Mouse (Mus musculus) liver, embryonic 16.5 days (tissue): ENCODE measurements around the gene Dek. TPM values are rescaled to one million over a fixed set of nuclear protein-coding genes. Genes with fewer than 3 reads are reported as not detected.
A peak's percentile ranks its signal among the peaks of the same experiment; 100 is the strongest.

Experiments
- ATAC-seq: fragments of 200-750 bp; cut with Nextera tagmentation; 2 replicates; pipeline ENCODE4 v1.8.0; 2017; ENCODE audit warnings: low read depth, mild to moderate bottlenecking, moderate number of reproducible peaks, moderate library complexity
- H3K27ac ChIP-seq: fragments of 300-500 bp; sonication (generic); 2 replicates; pipeline ENCODE4 v1.5.1; 2014; ENCODE audit warnings: mild to moderate bottlenecking, low read length
- H3K27me3 ChIP-seq: fragments of 300-500 bp; sonication (generic); 2 replicates; pipeline ENCODE4 v1.6.1; 2014; ENCODE audit warnings: low read depth, low read length, mixed read lengths; ENCODE audit not compliant: control insufficient read depth, insufficient read depth
- H3K36me3 ChIP-seq: fragments of 300-500 bp; sonication (generic); 2 replicates; pipeline ENCODE4 v1.6.1; 2014; ENCODE audit warnings: mild to moderate bottlenecking; ENCODE audit not compliant: control insufficient read depth, insufficient read depth
- H3K4me1 ChIP-seq: fragments of 300-500 bp; sonication (generic); 2 replicates; pipeline ENCODE4 v1.6.1; 2014; ENCODE audit warnings: low read depth, low read length, mixed read lengths; ENCODE audit not compliant: control insufficient read depth
- H3K4me2 ChIP-seq: fragments of 300-500 bp; sonication (generic); 2 replicates; pipeline ENCODE4 v1.6.1; 2014; ENCODE audit warnings: low read depth, low read length, mixed read lengths
- H3K4me3 ChIP-seq: fragments of 300-500 bp; sonication (generic); 2 replicates; pipeline ENCODE4 v1.5.1; 2014; ENCODE audit warnings: low read depth, mild to moderate bottlenecking, low read length
- H3K9ac ChIP-seq: fragments of 300-500 bp; sonication (generic); 2 replicates; pipeline ENCODE4 v1.6.1; 2014; ENCODE audit warnings: low read depth, low read length
- H3K9me3 ChIP-seq: fragments of 300-500 bp; sonication (generic); replicated peaks from 2 replicates; pipeline ENCODE4 v1.6.1; 2016; ENCODE audit warnings: low read length; ENCODE audit not compliant: control insufficient read depth
- WGBS: fragments of 180-500 bp; shearing (Covaris S2); extraction: QIAGEN DNeasy Blood & Tissue Kit; methylation state at CpG from one replicate; pipeline ENCODE4 v1.1.7; 2014; ENCODE audit not compliant: insufficient replicate concordance; 5-methylcytosine and 5-hydroxymethylcytosine counted together
- polyA plus RNA-seq: library from polyadenylated mRNA; unstranded; fragments of >200 nt; fragmentation: Nextera tagmentation; extraction: Ambion mirVana; gene quantifications from 2 replicates; pipeline ENCODE4 v1.2.1, GENCODE M21; 2015

Dek gene
- polyA plus RNA-seq, 1 experiment from 2014 or later: 294 TPM

- no peak for ATAC-seq
- WGBS: 37% methylated on average over 12 of the region's 12 CpGs
- Histone ChIP-seq H3K9ac (no peak overlapping the region), H3K9me3 (no peaks in the 10 kb centered on the region), H3K27ac (no peak overlapping the region), H3K36me3 (no peaks in the 10 kb centered on the region), H3K4me3 (no peak overlapping the region), H3K4me2 (no peak overlapping the region), H3K27me3 (peaks cover 35% of the 10 kb centered on the region), H3K4me1 (no peaks in the 10 kb centered on the region; the same call in none of the 2 replicates)
These were observed 15.4 kb upstream of the Dek start for GRCm38 (mm10) chr13:47121333-47121889.

- 54% methylated on average over 3 of the region's 3 CpGs for WGBS
- H3K4me1 ChIP-seq: peaks cover 28% of the 10 kb centered on the region
These were observed 10.0 kb upstream of the Dek start for GRCm38 (mm10) chr13:47116000-47116399.

GRCm38 (mm10) chr13:47112924-47113323 lies 6.9 kb upstream of the Dek start:
- Histone ChIP-seq H3K9ac (peak overlapping the region; percentile 34; the same call in 1 of the 2 replicates), H3K4me3 (no peak overlapping the region), H3K27me3 (no peaks in the 10 kb centered on the region), H3K9me3 (no peaks in the 10 kb centered on the region), H3K4me1 (peaks cover 55% of the 10 kb centered on the region), H3K36me3 (no peaks in the 10 kb centered on the region), H3K4me2 (peak overlapping the region; percentile 55), H3K27ac (peak overlapping the region; percentile 90)
- peak; percentile 77 for ATAC-seq
- WGBS: 12% methylated on average over 3 of the region's 3 CpGs

More at GRCm38 (mm10) chr13:47116000-47116399, 10.0 kb upstream of the Dek start:
- Histone ChIP-seq H3K36me3 (no peaks in the 10 kb centered on the region), H3K9ac (no peak overlapping the region; the same call in 1 of the 2 replicates), H3K4me3 (no peak overlapping the region), H3K9me3 (no peaks in the 10 kb centered on the region), H3K27me3 (peaks cover 3% of the 10 kb centered on the region), H3K27ac (no peak overlapping the region), H3K4me2 (no peak overlapping the region)
- peak; percentile 37 for ATAC-seq

- Histone ChIP-seq H3K4me3 (peak overlapping the region; percentile 37; the same call in 1 of the 2 replicates), H3K4me2 (peak overlapping the region; percentile 55), H3K9me3 (no peaks in the 10 kb centered on the region), H3K4me1 (peaks cover 61% of the 10 kb centered on the region), H3K27me3 (no peaks in the 10 kb centered on the region), H3K27ac (peak overlapping the region; percentile 90), H3K9ac (peak overlapping the region; percentile 34), H3K36me3 (no peaks in the 10 kb centered on the region)
- WGBS: 50% methylated on average over 3 of the region's 3 CpGs
- ATAC-seq: peak; percentile 26
These were observed 6.1 kb upstream of the Dek start for GRCm38 (mm10) chr13:47112056-47112455.

- no peaks in the 10 kb centered on the region for H3K27me3 ChIP-seq
- peaks cover 62% of the 10 kb centered on the region for H3K4me1 ChIP-seq
- H3K4me3 ChIP-seq: peak overlapping the region; percentile 37
- H3K9me3 ChIP-seq: no peaks in the 10 kb centered on the region
- WGBS: 35% methylated on average over 3 of the region's 3 CpGs
- H3K36me3 ChIP-seq: no peaks in the 10 kb centered on the region
- peak; percentile 55 for ATAC-seq
- H3K9ac ChIP-seq: peak overlapping the region; percentile 51
- peak overlapping the region; percentile 90 for H3K27ac ChIP-seq
- peak overlapping the region; percentile 55 for H3K4me2 ChIP-seq
These were observed 5.2 kb upstream of the Dek start for GRCm38 (mm10) chr13:47111185-47111584.

- H3K9ac ChIP-seq: peak overlapping the region; percentile 55
- peak overlapping the region; percentile 66 for H3K4me2 ChIP-seq
- H3K27me3 ChIP-seq: no peaks in the 10 kb centered on the region
- H3K9me3 ChIP-seq: no peaks in the 10 kb centered on the region
- peaks cover 61% of the 10 kb centered on the region for H3K4me1 ChIP-seq
- peak overlapping the region; percentile 29 for H3K4me3 ChIP-seq
- peak overlapping the region; percentile 99 for H3K27ac ChIP-seq
- ATAC-seq: peak; percentile 71
- H3K36me3 ChIP-seq: no peaks in the 10 kb centered on the region; the same call in 1 of the 2 replicates
- WGBS: 26% methylated on average over 2 of the region's 2 CpGs
These were observed 3.2 kb upstream of the Dek start for GRCm38 (mm10) chr13:47109239-47109638.

GRCm38 (mm10) chr13:47106580-47106888 lies 533 bp upstream of the Dek start:
- Histone ChIP-seq H3K9me3 (no peaks in the 10 kb centered on the region), H3K4me2 (peak overlapping the region; percentile 74), H3K36me3 (peaks cover 13% of the 10 kb centered on the region), H3K4me1 (peaks cover 47% of the 10 kb centered on the region), H3K9ac (peak overlapping the region; percentile 99), H3K27ac (peak overlapping the region; percentile 99), H3K27me3 (no peaks in the 10 kb centered on the region), H3K4me3 (peak overlapping the region; percentile 86)
- 0% methylated on average over 20 of the region's 20 CpGs for WGBS
- no peak for ATAC-seq

GRCm38 (mm10) chr13:47104856-47105541 lies 1.0 kb downstream of the Dek start:
- WGBS: 0% methylated on average over 25 of the region's 25 CpGs
- H3K27me3 ChIP-seq: no peaks in the 10 kb centered on the region
- H3K36me3 ChIP-seq: peaks cover 24% of the 10 kb centered on the region
- H3K4me3 ChIP-seq: peak overlapping the region; percentile 86
- peak overlapping the region; percentile 99 for H3K9ac ChIP-seq
- peaks cover 36% of the 10 kb centered on the region for H3K4me1 ChIP-seq
- peak overlapping the region; percentile 80 for H3K4me2 ChIP-seq
- no peak for ATAC-seq
- H3K27ac ChIP-seq: peak overlapping the region; percentile 99
- H3K9me3 ChIP-seq: no peaks in the 10 kb centered on the region

GRCm38 (mm10) chr13:47104146-47104545 lies 1.9 kb downstream of the Dek start:
- no peaks in the 10 kb centered on the region for H3K27me3 ChIP-seq
- ATAC-seq: no peak
- peak overlapping the region; percentile 80 for H3K4me2 ChIP-seq
- H3K4me1 ChIP-seq: peaks cover 32% of the 10 kb centered on the region
- H3K9me3 ChIP-seq: no peaks in the 10 kb centered on the region
- H3K4me3 ChIP-seq: peak overlapping the region; percentile 86
- H3K36me3 ChIP-seq: peaks cover 31% of the 10 kb centered on the region
- H3K27ac ChIP-seq: peak overlapping the region; percentile 46
- H3K9ac ChIP-seq: peak overlapping the region; percentile 99
- WGBS: 21% methylated on average over 2 of the region's 2 CpGs
